Mouse (Mus musculus): Measurements from ENCODE around the gene Fam76b. TPM values are rescaled to one million over a fixed set of nuclear protein-coding genes. Genes with fewer than 3 reads are reported as not detected.

The Fam76b gene
- polyA plus RNA-seq, 1 experiment from 2014 or later: 21.4 TPM

- 70% methylated on average over 19 of the region's 19 CpGs for WGBS
- ATAC-seq (ENCODE audit: insufficient number of reproducible peaks, low FRiP score, low TSS enrichment, low read depth): no peak
- Histone ChIP-seq H3K9ac (no peak overlapping the region), H3K4me3 (no peak overlapping the region), H3K27me3 (no peaks in the 10 kb centered on the region), H3K36me3 (no peaks in the 10 kb centered on the region), H3K9me3 (no peaks in the 10 kb centered on the region), H3K4me1 (no peaks in the 10 kb centered on the region), H3K27ac (no peak overlapping the region), H3K4me2 (no peak overlapping the region)
Measured at GRCm38 (mm10) chr9:13898510-13899305, 71.2 kb downstream of the Fam76b start.

GRCm38 (mm10) chr9:13902030-13902429, 74.5 kb downstream of the Fam76b start:
- WGBS: 91% methylated on average over 3 of the region's 3 CpGs
- no peaks in the 10 kb centered on the region for H3K36me3 ChIP-seq
- H3K9ac ChIP-seq: no peak overlapping the region
- H3K4me1 ChIP-seq: no peaks in the 10 kb centered on the region
- H3K4me3 ChIP-seq: no peak overlapping the region
- H3K27ac ChIP-seq: no peak overlapping the region
- no peaks in the 10 kb centered on the region for H3K9me3 ChIP-seq
- no peak overlapping the region for H3K4me2 ChIP-seq
- no peak for ATAC-seq (ENCODE audit: insufficient number of reproducible peaks, low FRiP score, low TSS enrichment, low read depth)
- H3K27me3 ChIP-seq: no peaks in the 10 kb centered on the region

GRCm38 (mm10) chr9:13904091-13904779, 76.7 kb downstream of the Fam76b start:
- WGBS: 77% methylated on average over 5 of the region's 5 CpGs
- no peaks in the 10 kb centered on the region for H3K4me1 ChIP-seq
- no peak overlapping the region for H3K9ac ChIP-seq

More at GRCm38 (mm10) chr9:13904091-13904779, 76.7 kb downstream of the Fam76b start:
- Histone ChIP-seq H3K36me3 (no peaks in the 10 kb centered on the region), H3K9me3 (no peaks in the 10 kb centered on the region), H3K4me2 (no peak overlapping the region), H3K4me3 (no peak overlapping the region), H3K27me3 (no peaks in the 10 kb centered on the region), H3K27ac (no peak overlapping the region)
- no peak for ATAC-seq (ENCODE audit: insufficient number of reproducible peaks, low FRiP score, low TSS enrichment, low read depth)

Other genes starting within 250 kb of the Fam76b start
- 71.2 and 76.1 TPM in 2 replicates for gene Mtmr2, start 79.3 kb upstream of the Fam76b start, polyA plus RNA-seq (2015; fragmentation: Nextera tagmentation; extraction: Ambion mirVana)
- 41.9 and 47.8 TPM in 2 replicates for gene Cep57, start 609 bp upstream of the Fam76b start, polyA plus RNA-seq (2015; fragmentation: Nextera tagmentation; extraction: Ambion mirVana)

Data from limb, embryonic 15.5 days (tissue).